Mouse (Mus musculus) myocyte (in vitro differentiated cells): Measurements from ENCODE around the gene 2310033P09Rik.

ENCODE experiments used
- CEBPB ChIP-seq: IDR thresholded peaks from 2 replicates; pipeline ENCODE4 v1.6.1; 2011; ENCODE audit warnings: mild to moderate bottlenecking, moderate library complexity; ENCODE audit not compliant: poor library complexity, insufficient read depth, severe bottlenecking
- E2F4 ChIP-seq: IDR thresholded peaks from one replicate; pipeline ENCODE4 v1.6.1; 2011; ENCODE audit warnings: mild to moderate bottlenecking, control low read depth, moderate library complexity; ENCODE audit not compliant: insufficient read depth
- MAX ChIP-seq: IDR thresholded peaks from one replicate; pipeline ENCODE4 v1.6.1; 2011; ENCODE audit warnings: low read depth, mild to moderate bottlenecking, control low read depth
- MYOG ChIP-seq, 3 experiments: IDR thresholded peaks; one replicate each; pipeline ENCODE4 v1.6.1; 2011; ENCODE audit warnings: control low read depth in 2 of 3, low read depth in 2 of 3, mild to moderate bottlenecking in 2 of 3; ENCODE audit not compliant: insufficient read length in 2 of 3, control insufficient read depth in 1 of 3, insufficient read depth in 1 of 3
- POLR2A ChIP-seq: IDR thresholded peaks from one replicate; pipeline ENCODE4 v1.6.1; 2011; ENCODE audit warnings: low read depth, mild to moderate bottlenecking, control low read depth, moderate library complexity; ENCODE audit not compliant: insufficient read length
- POLR2AphosphoS2 ChIP-seq: IDR thresholded peaks from one replicate; pipeline ENCODE4 v1.6.1; 2011; ENCODE audit warnings: low read depth, control low read depth; ENCODE audit not compliant: insufficient read length
- REST ChIP-seq: IDR thresholded peaks from one replicate; pipeline ENCODE4 v1.6.1; 2011; ENCODE audit warnings: mild to moderate bottlenecking, control low read depth, moderate library complexity; ENCODE audit not compliant: insufficient read depth, insufficient read length
- TCF12 ChIP-seq: IDR thresholded peaks from one replicate; pipeline ENCODE4 v1.6.1; 2011; ENCODE audit warnings: mild to moderate bottlenecking, control low read depth; ENCODE audit not compliant: poor library complexity, insufficient read depth, severe bottlenecking
- TCF3 ChIP-seq: IDR thresholded peaks from one replicate; pipeline ENCODE4 v1.6.1; 2011; ENCODE audit warnings: low read depth, control low read depth; ENCODE audit not compliant: insufficient read length
- USF1 ChIP-seq: IDR thresholded peaks from one replicate; pipeline ENCODE4 v1.6.1; 2011; ENCODE audit warnings: low read depth, mild to moderate bottlenecking, control low read depth, moderate library complexity

DNA sequence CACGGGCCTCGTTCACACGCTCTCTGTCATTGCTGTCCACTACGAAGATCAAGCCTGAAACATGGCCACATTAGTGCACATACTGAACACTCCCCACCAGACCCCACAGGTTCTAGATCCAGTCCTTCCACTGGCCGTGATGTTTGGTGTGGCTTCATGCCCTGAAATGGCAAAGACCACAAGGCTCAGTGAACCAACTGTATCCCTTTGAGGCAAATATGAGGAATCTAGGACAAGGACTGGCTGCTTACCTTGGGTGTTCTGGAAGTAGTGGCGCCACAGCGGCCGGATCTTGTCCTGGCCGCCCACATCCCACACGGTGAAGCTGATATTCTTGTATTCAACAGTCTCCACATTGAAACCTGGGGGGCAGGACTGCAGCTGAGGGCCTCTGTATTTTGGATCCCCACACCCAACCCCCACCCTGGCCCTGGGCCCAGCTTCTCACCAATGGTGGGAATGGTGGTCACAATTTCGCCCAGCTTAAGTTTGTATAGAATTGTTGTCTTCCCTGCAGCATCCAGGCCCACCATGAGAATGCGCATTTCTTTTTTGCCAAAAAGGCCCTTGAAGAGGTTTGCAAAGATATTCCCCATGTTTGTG lies 4.9 kb downstream of the 2310033P09Rik start:
- TF ChIP-seq TCF12 (no peak), REST (no peak), POLR2A (no peak), MAX (no peak), E2F4 (no peak), POLR2AphosphoS2 (no peak), MYOG (IDR thresholded peaks at IDR 0.05; ENCODE audit: control insufficient read depth in 1 of 3, insufficient read depth in 1 of 3, insufficient read length in 2 of 3, low read depth in 2 of 3) (no peak), CEBPB (no peak), USF1 (no peak), TCF3 (no peak)
